Mouse (Mus musculus): ENCODE measurements around the gene Zmpste24.

- TF ChIP-seq POLR2A (IDR thresholded peaks at IDR 0.05; ENCODE audit: insufficient read depth, low read length) = no peak
- no peak for TF ChIP-seq EP300 (IDR thresholded peaks at IDR 0.05; ENCODE audit: insufficient read depth, low read depth, low read length)
These were observed 41.0 kb downstream of the Zmpste24 start for GRCm38 (mm10) chr4:121057032-121057431.

Measured in ES-Bruce4 (cell line).